Mouse (Mus musculus) stomach, embryonic 15.5 days (tissue): ENCODE data around the gene Parva. TPM values are rescaled to one million over a fixed set of nuclear protein-coding genes. Genes with fewer than 3 reads are reported as not detected.

Experiments used
- ATAC-seq: fragments of 200-750 bp; cut with Nextera tagmentation; 2 replicates; pipeline ENCODE4 v1.8.0; 2017; ENCODE audit warnings: low read depth, moderate number of reproducible peaks, moderate TSS enrichment; ENCODE audit not compliant: insufficient read depth, low FRiP score
- H3K27ac ChIP-seq: fragments of 300-500 bp; sonication (generic); 2 replicates; pipeline ENCODE4 v1.5.1; 2015; ENCODE audit warnings: mild to moderate bottlenecking, inconsistent platforms
- H3K27me3 ChIP-seq: fragments of 300-500 bp; sonication (generic); replicated peaks from 2 replicates; pipeline ENCODE4 v1.6.1; 2015; ENCODE audit warnings: inconsistent platforms
- H3K36me3 ChIP-seq: fragments of 300-500 bp; sonication (generic); 2 replicates; pipeline ENCODE4 v1.6.1; 2015; ENCODE audit warnings: inconsistent platforms
- H3K4me1 ChIP-seq: fragments of 300-500 bp; sonication (generic); 2 replicates; pipeline ENCODE4 v1.6.1; 2015; ENCODE audit warnings: inconsistent platforms
- H3K4me2 ChIP-seq: fragments of 300-500 bp; sonication (generic); 2 replicates; pipeline ENCODE4 v1.6.1; 2015; ENCODE audit warnings: mild to moderate bottlenecking, inconsistent platforms
- H3K4me3 ChIP-seq: fragments of 300-500 bp; sonication (generic); replicated peaks from 2 replicates; pipeline ENCODE4 v1.5.1; 2015; ENCODE audit warnings: inconsistent platforms
- H3K9ac ChIP-seq: fragments of 300-500 bp; sonication (generic); 2 replicates; pipeline ENCODE4 v1.6.1; 2015; ENCODE audit warnings: inconsistent platforms
- H3K9me3 ChIP-seq: fragments of 300-500 bp; sonication (generic); 2 replicates; pipeline ENCODE4 v1.6.1; 2016; ENCODE audit warnings: inconsistent platforms
- WGBS: fragments of 180-500 bp; shearing (Covaris S2); methylation state at CpG from one replicate; pipeline ENCODE4 v1.1.7; 2015; 5-methylcytosine and 5-hydroxymethylcytosine counted together
- polyA plus RNA-seq: library from polyadenylated mRNA; unstranded; fragments of >200 nt; fragmentation: Nextera tagmentation; extraction: Ambion mirVana; gene quantifications from 2 replicates; pipeline ENCODE4 v1.2.1, GENCODE M21; 2015

Parva gene
- polyA plus RNA-seq, 1 experiment from 2014 or later = 101 TPM

DNA sequence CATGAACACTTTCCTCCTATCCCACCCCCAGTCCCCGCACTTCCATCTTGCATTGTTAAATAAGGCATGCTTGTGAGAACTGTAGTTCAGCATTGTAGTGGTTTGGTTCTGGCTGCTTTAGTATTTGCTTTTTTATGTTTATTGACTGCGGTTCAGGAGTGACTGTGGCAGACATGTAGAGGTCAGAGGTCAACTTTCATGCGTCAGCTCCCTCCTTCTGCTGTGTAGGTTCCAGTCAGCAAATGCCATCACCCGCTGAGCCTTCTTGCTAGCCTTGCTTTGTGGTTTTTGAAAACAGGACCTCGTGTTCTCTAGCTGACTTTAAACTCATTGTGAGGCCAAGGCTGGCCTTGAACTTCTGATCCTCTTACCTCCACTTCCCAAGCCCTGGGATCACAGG, 103.6 kb downstream of the Parva start:
- Histone ChIP-seq H3K36me3 (no peaks in the 10 kb centered on the region), H3K9me3 (no peaks in the 10 kb centered on the region), H3K9ac (no peak overlapping the region), H3K27ac (no peak overlapping the region), H3K4me2 (no peak overlapping the region), H3K4me1 (peaks cover 40% of the 10 kb centered on the region), H3K27me3 (no peaks in the 10 kb centered on the region), H3K4me3 (no peak overlapping the region)
- WGBS = 68% methylated on average over 5 of the region's 5 CpGs
- no peak for ATAC-seq

DNA sequence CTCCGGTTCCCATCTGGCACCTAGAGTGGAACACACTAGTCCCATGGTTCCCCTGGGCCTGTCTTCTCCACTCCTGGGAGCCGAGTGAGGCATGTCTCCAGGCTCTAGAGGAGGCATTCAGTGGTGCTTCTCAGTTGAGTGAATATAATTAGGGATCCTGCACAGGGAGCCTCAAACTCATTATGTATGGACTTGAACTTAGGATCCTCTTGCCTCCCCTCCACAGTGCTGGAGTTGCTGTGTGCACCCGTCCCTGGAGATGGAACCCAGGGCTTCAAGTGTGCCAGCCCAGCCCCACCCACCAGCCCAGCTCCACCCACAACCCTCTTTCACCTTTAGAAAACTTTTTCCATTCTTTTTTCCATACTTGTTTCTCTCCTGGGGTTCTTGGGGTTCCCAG, 106.8 kb downstream of the Parva start:
- no peaks in the 10 kb centered on the region for H3K36me3 ChIP-seq
- peaks cover 23% of the 10 kb centered on the region for H3K4me1 ChIP-seq
- H3K4me3 ChIP-seq = no peak overlapping the region
- ATAC-seq = no peak
- H3K4me2 ChIP-seq = no peak overlapping the region
- no peaks in the 10 kb centered on the region for H3K9me3 ChIP-seq
- H3K27ac ChIP-seq = peak overlapping the region; percentile 92
- WGBS = 74% methylated on average over 3 of the region's 3 CpGs
- H3K9ac ChIP-seq = no peak overlapping the region
- no peaks in the 10 kb centered on the region for H3K27me3 ChIP-seq

DNA sequence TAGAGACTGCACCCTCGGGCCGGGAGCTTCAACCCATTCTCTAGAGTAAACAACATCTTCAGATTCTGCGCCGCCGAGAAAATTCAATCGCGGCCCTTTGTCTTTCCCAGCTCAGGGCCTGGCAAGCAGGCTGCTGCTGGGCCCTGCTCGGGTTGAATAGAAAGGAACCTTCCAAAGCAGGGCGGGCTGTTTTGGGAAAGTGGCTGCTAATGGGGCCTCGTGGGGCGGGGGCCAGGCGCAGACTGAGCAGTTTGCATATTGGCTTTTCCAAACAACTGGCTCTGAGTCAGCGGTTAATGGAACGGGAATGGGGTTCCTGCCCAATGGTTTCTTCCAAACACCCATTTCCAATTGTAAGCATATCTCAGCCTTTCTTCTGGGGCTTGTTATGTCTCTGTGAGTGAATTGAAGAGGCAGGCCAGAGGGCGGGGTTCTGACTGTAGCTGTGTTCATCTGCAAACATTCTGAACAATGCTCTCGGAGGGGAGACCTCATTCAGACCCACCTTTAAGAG, 108.2 kb downstream of the Parva start:
- H3K9ac ChIP-seq = no peak overlapping the region
- peak overlapping the region; percentile 92 for H3K27ac ChIP-seq
- H3K4me3 ChIP-seq = no peak overlapping the region
- peak; percentile 88 for ATAC-seq
- H3K9me3 ChIP-seq = no peaks in the 10 kb centered on the region
- peaks cover 23% of the 10 kb centered on the region for H3K4me1 ChIP-seq
- no peaks in the 10 kb centered on the region for H3K36me3 ChIP-seq
- peak overlapping the region; percentile 38 for H3K4me2 ChIP-seq
- no peaks in the 10 kb centered on the region for H3K27me3 ChIP-seq
- WGBS = 5% methylated on average over 16 of the region's 16 CpGs

DNA sequence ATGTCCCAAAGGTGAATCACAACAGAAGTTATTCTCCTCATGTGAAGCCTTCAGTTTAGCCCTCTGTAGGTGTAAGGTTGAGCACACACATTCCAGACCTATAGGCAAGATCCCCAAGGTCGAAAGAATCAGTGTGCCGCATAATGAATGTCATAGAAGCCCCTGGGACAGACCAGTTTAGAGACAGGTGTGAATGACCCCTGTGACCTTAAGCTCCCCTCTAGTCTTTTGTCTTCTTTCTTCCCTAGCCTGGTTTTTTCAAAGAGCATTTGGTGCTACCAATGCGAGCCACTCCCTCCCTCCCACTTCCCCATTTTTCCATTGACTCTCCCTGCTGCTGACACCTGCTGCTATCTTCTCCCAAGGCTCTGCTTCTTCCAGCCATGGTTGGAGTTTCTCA, 121.8 kb downstream of the Parva start:
- H3K9me3 ChIP-seq = no peaks in the 10 kb centered on the region
- no peak overlapping the region for H3K9ac ChIP-seq
- peaks cover 13% of the 10 kb centered on the region; the same call in 1 of the 2 replicates for H3K36me3 ChIP-seq
- no peak overlapping the region for H3K27ac ChIP-seq
- H3K27me3 ChIP-seq = no peaks in the 10 kb centered on the region
- H3K4me3 ChIP-seq = no peak overlapping the region
- H3K4me2 ChIP-seq = no peak overlapping the region
- WGBS = 88% methylated on average over 3 of the region's 3 CpGs
- H3K4me1 ChIP-seq = no peaks in the 10 kb centered on the region
- no peak for ATAC-seq

DNA sequence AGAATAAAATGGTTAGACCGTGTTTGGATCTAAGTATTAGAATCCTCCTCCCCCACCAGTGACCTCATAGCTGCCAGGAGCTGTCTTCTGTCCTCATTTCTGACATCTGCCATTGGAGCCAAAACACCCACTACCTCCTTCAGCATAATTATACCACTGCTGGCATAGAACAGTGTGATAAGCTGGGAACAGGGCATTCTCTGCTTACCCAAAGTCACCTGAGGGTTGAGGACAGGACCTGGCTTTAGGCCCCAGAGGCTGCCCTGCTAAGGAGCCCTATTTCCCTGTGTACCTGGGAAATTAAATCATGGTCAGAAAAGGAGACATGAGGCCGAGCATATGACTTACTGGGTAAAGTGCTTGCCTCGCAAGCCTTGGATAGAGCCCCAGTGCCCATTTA, 134.2 kb downstream of the Parva start:
- H3K4me2 ChIP-seq = no peak overlapping the region
- H3K36me3 ChIP-seq = peaks cover 7% of the 10 kb centered on the region; the same call in 1 of the 2 replicates
- no peaks in the 10 kb centered on the region for H3K27me3 ChIP-seq
- 72% methylated on average over 3 of the region's 3 CpGs for WGBS
- H3K9ac ChIP-seq = no peak overlapping the region
- no peaks in the 10 kb centered on the region for H3K4me1 ChIP-seq
- H3K4me3 ChIP-seq = no peak overlapping the region
- ATAC-seq = no peak
- H3K27ac ChIP-seq = no peak overlapping the region
- no peaks in the 10 kb centered on the region for H3K9me3 ChIP-seq

DNA sequence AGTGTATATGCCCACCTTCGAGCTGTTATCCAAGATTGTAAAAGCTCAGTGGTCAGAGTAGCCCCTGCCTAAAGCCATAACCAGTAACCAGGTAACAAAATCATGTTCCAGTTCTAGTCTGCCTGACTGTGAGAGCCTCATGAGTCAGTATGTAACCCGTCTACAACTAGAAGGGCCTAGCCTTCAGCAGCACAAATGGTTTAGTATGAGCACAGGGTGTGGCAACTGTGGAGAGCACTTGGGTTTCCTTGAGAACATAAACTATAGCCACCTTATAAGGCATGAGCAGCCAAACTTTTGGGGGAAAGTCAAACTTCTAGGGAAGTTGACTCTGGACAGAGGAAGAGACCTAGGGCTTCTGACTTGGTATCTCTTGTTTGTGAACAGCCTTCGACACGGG, 139.7 kb downstream of the Parva start:
- Histone ChIP-seq H3K36me3 (peaks cover 10% of the 10 kb centered on the region; the same call in 1 of the 2 replicates), H3K9ac (no peak overlapping the region), H3K4me3 (no peak overlapping the region), H3K4me2 (no peak overlapping the region), H3K27ac (no peak overlapping the region), H3K9me3 (no peaks in the 10 kb centered on the region), H3K27me3 (no peaks in the 10 kb centered on the region), H3K4me1 (no peaks in the 10 kb centered on the region)
- no peak for ATAC-seq
- 89% methylated on average over 4 of the region's 4 CpGs for WGBS

DNA sequence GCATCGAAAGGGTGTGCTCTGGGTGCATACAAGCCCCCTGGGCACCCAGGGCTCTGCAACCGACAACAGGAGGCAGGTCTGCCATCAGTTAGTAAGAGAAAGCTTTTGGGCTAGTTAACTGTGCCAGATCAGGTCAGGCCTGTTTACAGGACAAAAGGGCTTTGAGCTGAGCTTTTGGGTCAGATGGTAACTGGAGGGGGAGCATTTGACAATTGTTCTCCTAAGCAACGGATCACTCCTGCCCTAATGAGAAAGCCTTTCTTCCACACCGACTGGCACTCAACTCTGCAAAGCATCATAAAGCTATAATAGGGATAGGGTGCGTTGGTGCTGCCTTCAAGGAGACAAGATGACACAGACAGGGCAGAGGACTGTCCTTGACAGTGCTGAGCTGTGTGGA, 141.7 kb downstream of the Parva start:
- H3K27ac ChIP-seq = no peak overlapping the region
- H3K9me3 ChIP-seq = no peaks in the 10 kb centered on the region
- H3K4me1 ChIP-seq = no peaks in the 10 kb centered on the region
- no peak overlapping the region for H3K9ac ChIP-seq
- peaks cover 10% of the 10 kb centered on the region; the same call in 1 of the 2 replicates for H3K36me3 ChIP-seq
- H3K27me3 ChIP-seq = no peaks in the 10 kb centered on the region
- no peak for ATAC-seq
- no peak overlapping the region for H3K4me3 ChIP-seq
- 76% methylated on average over 5 of the region's 5 CpGs for WGBS
- H3K4me2 ChIP-seq = no peak overlapping the region

DNA sequence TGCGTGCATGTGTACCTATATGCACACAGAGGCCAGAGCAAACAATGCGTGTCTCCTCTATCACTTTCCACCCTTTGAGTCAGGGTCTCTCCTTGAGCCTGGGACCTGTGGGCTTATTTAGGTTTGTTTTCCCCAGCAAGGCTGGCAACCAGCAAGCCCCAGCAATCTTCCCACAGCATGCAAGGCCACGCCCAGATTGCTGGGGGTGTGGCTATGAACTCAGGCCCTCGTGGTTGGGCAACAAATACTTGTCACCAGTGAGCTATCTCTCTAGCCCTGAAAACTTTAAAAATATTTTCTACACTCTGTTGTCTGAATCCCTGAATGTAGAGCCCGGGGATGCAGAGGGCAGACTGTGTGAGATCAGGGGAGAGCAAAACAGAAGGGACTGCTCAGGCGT, 154.3 kb downstream of the Parva start:
- no peak overlapping the region for H3K9ac ChIP-seq
- H3K4me2 ChIP-seq = no peak overlapping the region
- no peaks in the 10 kb centered on the region for H3K27me3 ChIP-seq
- WGBS = 75% methylated on average over 6 of the region's 6 CpGs
- H3K36me3 ChIP-seq = peaks cover 26% of the 10 kb centered on the region
- H3K27ac ChIP-seq = no peak overlapping the region
- no peaks in the 10 kb centered on the region for H3K4me1 ChIP-seq
- no peak for ATAC-seq
- no peaks in the 10 kb centered on the region for H3K9me3 ChIP-seq
- H3K4me3 ChIP-seq = no peak overlapping the region

DNA sequence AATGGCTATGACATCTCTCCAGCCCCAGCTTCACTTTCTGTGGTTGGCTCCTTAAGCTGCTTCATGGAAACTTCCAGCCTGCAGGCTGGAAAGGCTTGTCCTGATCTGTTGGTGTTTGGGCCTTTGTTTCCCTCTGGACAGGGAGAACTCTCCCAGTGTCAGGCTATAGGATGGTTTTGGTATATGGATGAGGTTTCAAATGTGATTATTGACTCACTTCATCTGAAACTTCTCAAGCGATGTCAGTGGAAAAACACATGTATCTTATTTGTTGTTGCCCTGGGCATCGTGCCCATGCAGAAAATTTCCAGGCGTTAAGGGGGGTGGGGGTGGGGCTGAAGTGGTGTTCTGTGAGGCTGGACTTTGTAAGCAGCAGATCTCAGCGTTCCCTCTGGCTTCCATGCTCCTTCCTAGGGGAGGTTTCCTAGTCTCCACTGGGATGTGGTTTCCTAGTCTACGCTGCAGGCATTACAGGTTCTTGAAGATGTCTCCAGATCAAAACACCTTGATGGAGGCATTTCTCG, 155.6 kb downstream of the Parva start:
- no peak overlapping the region for H3K4me2 ChIP-seq
- no peaks in the 10 kb centered on the region for H3K4me1 ChIP-seq
- H3K9ac ChIP-seq = no peak overlapping the region
- no peaks in the 10 kb centered on the region for H3K9me3 ChIP-seq
- H3K27ac ChIP-seq = no peak overlapping the region
- no peaks in the 10 kb centered on the region for H3K27me3 ChIP-seq
- H3K4me3 ChIP-seq = no peak overlapping the region
- H3K36me3 ChIP-seq = peaks cover 26% of the 10 kb centered on the region
- WGBS = 77% methylated on average over 6 of the region's 6 CpGs
- no peak for ATAC-seq

DNA sequence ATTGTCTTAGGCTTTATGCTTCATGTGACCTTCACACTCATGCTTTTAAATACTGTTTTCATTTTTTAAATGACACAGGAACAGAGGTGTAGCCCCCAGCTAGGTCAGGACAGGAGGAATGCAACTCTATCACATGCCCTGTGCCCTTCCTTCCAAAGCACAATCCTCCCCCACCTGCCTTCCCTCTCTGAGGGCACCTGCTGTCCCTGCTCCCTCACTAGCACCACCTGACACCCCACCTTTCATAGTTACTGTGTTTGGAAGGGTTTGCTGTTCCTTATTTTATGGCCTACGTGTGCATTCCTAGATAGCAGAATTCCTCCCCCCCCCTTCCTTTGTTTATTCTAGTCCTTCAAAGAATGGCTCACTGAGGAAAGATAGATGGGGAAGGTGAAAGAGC, 160.1 kb downstream of the Parva start:
- H3K27me3 ChIP-seq = no peaks in the 10 kb centered on the region
- H3K4me2 ChIP-seq = no peak overlapping the region
- 0 out of 2 replicates have a peak, but pooled peaks cover 11% of the 10 kb centered on the region for H3K36me3 ChIP-seq
- no peak for ATAC-seq
- no peaks in the 10 kb centered on the region for H3K9me3 ChIP-seq
- 0 out of 2 replicates have a peak, but pooled peaks cover 4% of the 10 kb centered on the region for H3K4me1 ChIP-seq
- no peak overlapping the region for H3K9ac ChIP-seq
- 26% methylated on average over 1 of the region's 1 CpGs for WGBS
- H3K27ac ChIP-seq = no peak overlapping the region
- H3K4me3 ChIP-seq = no peak overlapping the region

DNA sequence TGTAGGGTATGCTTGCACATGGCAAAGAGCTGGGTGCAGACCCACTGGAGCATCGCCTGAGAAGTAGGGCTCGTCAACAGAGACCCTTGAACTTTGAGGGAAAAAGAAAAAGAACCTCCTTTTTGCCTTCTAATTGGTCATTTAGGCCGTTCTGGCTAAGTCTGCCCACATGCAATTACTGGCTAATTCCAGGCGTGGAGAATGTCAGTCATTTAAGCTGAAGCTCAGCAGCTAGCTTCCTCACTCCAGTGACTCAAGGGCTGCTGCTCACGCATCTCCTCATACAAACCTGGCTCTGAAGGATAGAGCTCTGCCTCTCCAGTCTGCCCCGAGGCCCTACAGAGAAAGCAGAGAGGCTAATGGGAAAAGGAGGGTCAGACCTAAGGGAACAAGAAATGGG, 162.2 kb downstream of the Parva start:
- Histone ChIP-seq H3K9me3 (no peaks in the 10 kb centered on the region), H3K27ac (no peak overlapping the region), H3K9ac (no peak overlapping the region), H3K27me3 (no peaks in the 10 kb centered on the region), H3K4me2 (no peak overlapping the region), H3K4me3 (no peak overlapping the region), H3K4me1 (peaks cover 16% of the 10 kb centered on the region; the same call in 1 of the 2 replicates), H3K36me3 (0 out of 2 replicates have a peak, but pooled peaks cover 7% of the 10 kb centered on the region)
- WGBS = 75% methylated on average over 6 of the region's 6 CpGs
- ATAC-seq = no peak

DNA sequence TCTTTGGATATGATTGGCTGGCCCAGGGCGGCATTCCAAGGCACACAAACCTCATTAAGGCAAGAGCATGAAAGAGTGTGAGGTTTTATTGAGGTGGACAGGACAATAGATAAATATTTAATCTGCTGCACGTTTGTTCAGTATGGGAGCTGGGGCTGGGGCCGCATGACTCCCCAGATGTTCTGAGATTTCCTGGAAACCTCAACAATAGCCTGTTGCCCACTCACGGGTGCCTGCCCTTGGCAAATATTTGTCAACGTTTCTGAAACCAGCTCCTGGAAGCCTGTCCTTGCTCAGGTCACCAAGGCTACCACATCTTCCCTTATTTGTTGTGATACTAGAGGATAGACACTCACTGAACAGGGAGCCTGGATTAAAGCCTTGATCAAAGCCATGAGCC, 166.3 kb downstream of the Parva start:
- no peak overlapping the region for H3K4me3 ChIP-seq
- H3K27me3 ChIP-seq = no peaks in the 10 kb centered on the region
- peak overlapping the region; percentile 26; the same call in 1 of the 2 replicates for H3K27ac ChIP-seq
- peaks cover 16% of the 10 kb centered on the region; the same call in 1 of the 2 replicates for H3K4me1 ChIP-seq
- 39% methylated on average over 5 of the region's 5 CpGs for WGBS
- H3K36me3 ChIP-seq = no peaks in the 10 kb centered on the region
- no peaks in the 10 kb centered on the region for H3K9me3 ChIP-seq
- no peak overlapping the region for H3K9ac ChIP-seq
- H3K4me2 ChIP-seq = no peak overlapping the region
- peak; percentile 12; the same call in 1 of the 2 replicates for ATAC-seq
